Mouse (Mus musculus) erythroblast, embryonic 14.5 days (primary cell): ENCODE results near the gene Smg9. TPM values are rescaled to one million over a fixed set of nuclear protein-coding genes. Genes with fewer than 3 reads are reported as not detected.
"Not testable (repeated sequence)": the region's sequence is repeated elsewhere in the genome, so short reads cannot be mapped to it uniquely, and the experiment has no call there.

Experiments used
- H3K27me3 ChIP-seq: 2 replicates; pipeline ENCODE4 v1.6.1; 2012; ENCODE audit warnings: inconsistent platforms; ENCODE audit not compliant: control insufficient read depth
- H3K36me3 ChIP-seq: 2 replicates; pipeline ENCODE4 v1.6.1; 2012; ENCODE audit warnings: mild to moderate bottlenecking, inconsistent platforms; ENCODE audit not compliant: control insufficient read depth
- H3K4me1 ChIP-seq: 2 replicates; pipeline ENCODE4 v1.6.1; 2012; ENCODE audit warnings: inconsistent platforms; ENCODE audit not compliant: control insufficient read depth
- H3K4me3 ChIP-seq: replicated peaks from 2 replicates; pipeline ENCODE3; 2012; ENCODE audit warnings: moderate library complexity, mild to moderate bottlenecking, inconsistent platforms
- H3K9me3 ChIP-seq: 2 replicates; pipeline ENCODE4 v1.6.1; 2012; ENCODE audit warnings: low read length, inconsistent platforms, mixed read lengths; ENCODE audit not compliant: control insufficient read depth
- GATA1 ChIP-seq: IDR thresholded peaks from 2 replicates; pipeline ENCODE4 v1.6.1; 2012; ENCODE audit warnings: low read length, inconsistent platforms, mixed read lengths
- TAL1 ChIP-seq: IDR thresholded peaks from 3 replicates; pipeline ENCODE4 v1.6.1; 2012; ENCODE audit warnings: low read length, inconsistent platforms, mixed read lengths
- polyA plus RNA-seq: library from polyadenylated mRNA; stranded (reverse); fragments of >175 nt; gene quantifications from 2 replicates; pipeline ENCODE4 v1.2.3, GENCODE M21; 2012

Gene Smg9
- polyA plus RNA-seq, 1 experiment = 18.4 TPM

- Histone ChIP-seq H3K4me1 (peaks cover 82% of the 10 kb centered on the region), H3K9me3 (peaks cover 13% of the 10 kb centered on the region)
These were observed 980 bp upstream of the Smg9 start for GRCm38 (mm10) chr7:24398364-24398913.

GRCm38 (mm10) chr7:24400082-24400452 lies 648 bp downstream of the Smg9 start:
- Histone ChIP-seq H3K27me3 (no peaks in the 10 kb centered on the region), H3K36me3 (peaks cover 76% of the 10 kb centered on the region), H3K9me3 (peaks cover 15% of the 10 kb centered on the region), H3K4me1 (peaks cover 84% of the 10 kb centered on the region), H3K4me3 (peak overlapping the region; percentile 72)
- TF ChIP-seq GATA1 = no peak
- no peak for TF ChIP-seq TAL1

More at GRCm38 (mm10) chr7:24398364-24398913, 980 bp upstream of the Smg9 start:
- TF ChIP-seq TAL1 = no peak
- TF ChIP-seq GATA1 = no peak
- no peaks in the 10 kb centered on the region for H3K27me3 ChIP-seq
- H3K4me3 ChIP-seq = peak overlapping the region; percentile 72
- peaks cover 69% of the 10 kb centered on the region for H3K36me3 ChIP-seq

GRCm38 (mm10) chr7:24400489-24400888 lies 1.1 kb downstream of the Smg9 start:
- H3K4me3 ChIP-seq = peak overlapping the region; percentile 72
- H3K36me3 ChIP-seq = peaks cover 76% of the 10 kb centered on the region
- peaks cover 16% of the 10 kb centered on the region for H3K9me3 ChIP-seq
- H3K4me1 ChIP-seq = peaks cover 80% of the 10 kb centered on the region
- not testable (repeated sequence) for H3K27me3 ChIP-seq

- H3K9me3 ChIP-seq = peaks cover 16% of the 10 kb centered on the region
- no peak for TF ChIP-seq TAL1
- TF ChIP-seq GATA1 = no peak
- no peak overlapping the region for H3K4me3 ChIP-seq
- peaks cover 77% of the 10 kb centered on the region for H3K4me1 ChIP-seq
- peaks cover 80% of the 10 kb centered on the region for H3K36me3 ChIP-seq
- no peaks in the 10 kb centered on the region for H3K27me3 ChIP-seq
These were observed 3.4 kb downstream of the Smg9 start for GRCm38 (mm10) chr7:24402851-24403250.

- Histone ChIP-seq H3K4me3 (no peak overlapping the region), H3K9me3 (peaks cover 16% of the 10 kb centered on the region), H3K36me3 (peaks cover 92% of the 10 kb centered on the region), H3K27me3 (no peaks in the 10 kb centered on the region), H3K4me1 (peaks cover 59% of the 10 kb centered on the region)
- TF ChIP-seq GATA1 = no peak
- no peak for TF ChIP-seq TAL1
These were observed 6.2 kb downstream of the Smg9 start for GRCm38 (mm10) chr7:24405649-24406048.

GRCm38 (mm10) chr7:24406528-24407344 lies 7.3 kb downstream of the Smg9 start:
- H3K4me3 ChIP-seq = no peak overlapping the region

GRCm38 (mm10) chr7:24408186-24408585 lies 8.8 kb downstream of the Smg9 start:
- H3K9me3 ChIP-seq = peaks cover 9% of the 10 kb centered on the region; the same call in 1 of the 2 replicates
- peaks cover 86% of the 10 kb centered on the region for H3K36me3 ChIP-seq
- no peaks in the 10 kb centered on the region for H3K27me3 ChIP-seq
- no peak for TF ChIP-seq TAL1
- no peak for TF ChIP-seq GATA1
- peaks cover 41% of the 10 kb centered on the region for H3K4me1 ChIP-seq
- no peak overlapping the region for H3K4me3 ChIP-seq

More at GRCm38 (mm10) chr7:24406528-24407344, 7.3 kb downstream of the Smg9 start:
- Histone ChIP-seq H3K9me3 (peaks cover 16% of the 10 kb centered on the region), H3K36me3 (peaks cover 88% of the 10 kb centered on the region), H3K27me3 (no peaks in the 10 kb centered on the region), H3K4me1 (peaks cover 48% of the 10 kb centered on the region)
- TF ChIP-seq TAL1 = no peak
- TF ChIP-seq GATA1 = peak; percentile 84

- Histone ChIP-seq H3K4me3 (no peak overlapping the region), H3K27me3 (no peaks in the 10 kb centered on the region), H3K9me3 (peaks cover 6% of the 10 kb centered on the region; the same call in 1 of the 2 replicates), H3K4me1 (peaks cover 27% of the 10 kb centered on the region), H3K36me3 (peaks cover 83% of the 10 kb centered on the region)
- no peak for TF ChIP-seq GATA1
- no peak for TF ChIP-seq TAL1
These were observed 10.7 kb downstream of the Smg9 start for GRCm38 (mm10) chr7:24410123-24410522.

- H3K36me3 ChIP-seq = peaks cover 83% of the 10 kb centered on the region
- no peak for TF ChIP-seq TAL1
- no peak for TF ChIP-seq GATA1
These were observed 11.4 kb downstream of the Smg9 start for GRCm38 (mm10) chr7:24410831-24411230.

More at GRCm38 (mm10) chr7:24410831-24411230, 11.4 kb downstream of the Smg9 start:
- Histone ChIP-seq H3K4me3 (no peak overlapping the region), H3K9me3 (peaks cover 6% of the 10 kb centered on the region; the same call in 1 of the 2 replicates), H3K27me3 (no peaks in the 10 kb centered on the region), H3K4me1 (peaks cover 26% of the 10 kb centered on the region)
